Mouse (Mus musculus): ENCODE results near the gene Tns4. TPM values are rescaled to one million over a fixed set of nuclear protein-coding genes. Genes with fewer than 3 reads are reported as not detected.

Tns4 gene
- polyA plus RNA-seq, 1 experiment from 2014 or later, result 1.3 TPM

GRCm38 (mm10) chr11:99040346-99040974, 48.6 kb downstream of the Tns4 start:
- peak overlapping the region; percentile 92 for H3K27ac ChIP-seq (ENCODE audit: low read length)
- H3K27me3 ChIP-seq (replicated peaks; ENCODE audit: control insufficient read depth, insufficient read depth, low read length), result no peaks in the 10 kb centered on the region
- WGBS, result 1% methylated on average over 17 of the region's 17 CpGs
- H3K4me1 ChIP-seq (ENCODE audit: control insufficient read depth, insufficient read depth, low read length), result peaks cover 29% of the 10 kb centered on the region
- peak overlapping the region; percentile 81 for H3K4me2 ChIP-seq (ENCODE audit: low read depth, low read length)
- H3K4me3 ChIP-seq (ENCODE audit: low read length), result peak overlapping the region; percentile 64
- H3K36me3 ChIP-seq (ENCODE audit: control insufficient read depth, insufficient read depth, low read length), result no peaks in the 10 kb centered on the region
- H3K9ac ChIP-seq (ENCODE audit: low read depth, low read length), result peak overlapping the region; percentile 85
- no peaks in the 10 kb centered on the region for H3K9me3 ChIP-seq (ENCODE audit: control insufficient read depth, low read length)
- peak; percentile 16 for ATAC-seq

GRCm38 (mm10) chr11:99039782-99040181, 49.3 kb downstream of the Tns4 start:
- Histone ChIP-seq H3K4me3 (ENCODE audit: low read length) (peak overlapping the region; percentile 64), H3K9ac (ENCODE audit: low read depth, low read length) (peak overlapping the region; percentile 85), H3K4me2 (ENCODE audit: low read depth, low read length) (peak overlapping the region; percentile 81), H3K27me3 (replicated peaks; ENCODE audit: control insufficient read depth, insufficient read depth, low read length) (no peaks in the 10 kb centered on the region), H3K4me1 (ENCODE audit: control insufficient read depth, insufficient read depth, low read length) (peaks cover 22% of the 10 kb centered on the region), H3K27ac (ENCODE audit: low read length) (peak overlapping the region; percentile 92), H3K36me3 (ENCODE audit: control insufficient read depth, insufficient read depth, low read length) (no peaks in the 10 kb centered on the region), H3K9me3 (ENCODE audit: control insufficient read depth, low read length) (no peaks in the 10 kb centered on the region)
- WGBS, result under 1% methylated on average over 15 of the region's 15 CpGs
- ATAC-seq, result peak; percentile 62

- ATAC-seq, result no peak
- no peak overlapping the region for H3K4me3 ChIP-seq (ENCODE audit: low read length)
- no peaks in the 10 kb centered on the region for H3K27me3 ChIP-seq (replicated peaks; ENCODE audit: control insufficient read depth, insufficient read depth, low read length)
- H3K27ac ChIP-seq (ENCODE audit: low read length), result no peak overlapping the region
- no peaks in the 10 kb centered on the region for H3K36me3 ChIP-seq (ENCODE audit: control insufficient read depth, insufficient read depth, low read length)
- H3K4me1 ChIP-seq (ENCODE audit: control insufficient read depth, insufficient read depth, low read length), result peaks cover 6% of the 10 kb centered on the region; the same call in 1 of the 2 replicates
- no peak overlapping the region for H3K9ac ChIP-seq (ENCODE audit: low read depth, low read length)
- H3K4me2 ChIP-seq (ENCODE audit: low read depth, low read length), result no peak overlapping the region
- 73% methylated on average over 6 of the region's 6 CpGs for WGBS
- H3K9me3 ChIP-seq (ENCODE audit: control insufficient read depth, low read length), result no peaks in the 10 kb centered on the region
Measured at GRCm38 (mm10) chr11:99036254-99036653, 52.9 kb downstream of the Tns4 start.

- Histone ChIP-seq H3K9ac (ENCODE audit: low read depth, low read length) (no peak overlapping the region), H3K4me3 (ENCODE audit: low read length) (no peak overlapping the region), H3K9me3 (ENCODE audit: control insufficient read depth, low read length) (no peaks in the 10 kb centered on the region), H3K36me3 (ENCODE audit: control insufficient read depth, insufficient read depth, low read length) (no peaks in the 10 kb centered on the region), H3K27me3 (replicated peaks; ENCODE audit: control insufficient read depth, insufficient read depth, low read length) (no peaks in the 10 kb centered on the region), H3K27ac (ENCODE audit: low read length) (no peak overlapping the region), H3K4me2 (ENCODE audit: low read depth, low read length) (no peak overlapping the region), H3K4me1 (ENCODE audit: control insufficient read depth, insufficient read depth, low read length) (peaks cover 2% of the 10 kb centered on the region; the same call in 1 of the 2 replicates)
- WGBS, result 74% methylated on average over 4 of the region's 4 CpGs
- no peak for ATAC-seq
Measured at GRCm38 (mm10) chr11:99035350-99035749, 53.8 kb downstream of the Tns4 start.

GRCm38 (mm10) chr11:99026899-99027440, 62.1 kb downstream of the Tns4 start:
- H3K4me2 ChIP-seq (ENCODE audit: low read depth, low read length), result no peak overlapping the region
- no peak overlapping the region for H3K9ac ChIP-seq (ENCODE audit: low read depth, low read length)
- H3K27me3 ChIP-seq (replicated peaks; ENCODE audit: control insufficient read depth, insufficient read depth, low read length), result no peaks in the 10 kb centered on the region
- no peaks in the 10 kb centered on the region for H3K36me3 ChIP-seq (ENCODE audit: control insufficient read depth, insufficient read depth, low read length)
- peaks cover 7% of the 10 kb centered on the region for H3K4me1 ChIP-seq (ENCODE audit: control insufficient read depth, insufficient read depth, low read length)
- ATAC-seq, result no peak
- no peak overlapping the region for H3K27ac ChIP-seq (ENCODE audit: low read length)
- 81% methylated on average over 12 of the region's 12 CpGs for WGBS
- H3K9me3 ChIP-seq (ENCODE audit: control insufficient read depth, low read length), result no peaks in the 10 kb centered on the region
- H3K4me3 ChIP-seq (ENCODE audit: low read length), result no peak overlapping the region

GRCm38 (mm10) chr11:99025878-99026277, 63.2 kb downstream of the Tns4 start:
- no peak overlapping the region for H3K4me2 ChIP-seq (ENCODE audit: low read depth, low read length)
- no peak for ATAC-seq
- H3K9ac ChIP-seq (ENCODE audit: low read depth, low read length), result no peak overlapping the region
- no peaks in the 10 kb centered on the region for H3K27me3 ChIP-seq (replicated peaks; ENCODE audit: control insufficient read depth, insufficient read depth, low read length)
- H3K27ac ChIP-seq (ENCODE audit: low read length), result no peak overlapping the region
- H3K4me1 ChIP-seq (ENCODE audit: control insufficient read depth, insufficient read depth, low read length), result peaks cover 7% of the 10 kb centered on the region
- no peaks in the 10 kb centered on the region for H3K9me3 ChIP-seq (ENCODE audit: control insufficient read depth, low read length)
- WGBS, result 89% methylated on average over 6 of the region's 6 CpGs
- no peak overlapping the region for H3K4me3 ChIP-seq (ENCODE audit: low read length)
- H3K36me3 ChIP-seq (ENCODE audit: control insufficient read depth, insufficient read depth, low read length), result peaks cover 4% of the 10 kb centered on the region; the same call in 1 of the 2 replicates

- H3K4me2 ChIP-seq (ENCODE audit: low read depth, low read length), result peak overlapping the region; percentile 56
- no peaks in the 10 kb centered on the region for H3K9me3 ChIP-seq (ENCODE audit: control insufficient read depth, low read length)
- H3K4me1 ChIP-seq (ENCODE audit: control insufficient read depth, insufficient read depth, low read length), result peaks cover 7% of the 10 kb centered on the region
- peaks cover 6% of the 10 kb centered on the region; the same call in 1 of the 2 replicates for H3K36me3 ChIP-seq (ENCODE audit: control insufficient read depth, insufficient read depth, low read length)
- H3K27ac ChIP-seq (ENCODE audit: low read length), result no peak overlapping the region
- ATAC-seq, result peak; percentile 24
- 39% methylated on average over 18 of the region's 18 CpGs for whole genome bisulfite sequencing
- peak overlapping the region; percentile 35 for H3K4me3 ChIP-seq (ENCODE audit: low read length)
- H3K9ac ChIP-seq (ENCODE audit: low read depth, low read length), result peak overlapping the region; percentile 34; the same call in 1 of the 2 replicates
- H3K27me3 ChIP-seq (replicated peaks; ENCODE audit: control insufficient read depth, insufficient read depth, low read length), result no peaks in the 10 kb centered on the region
Measured at GRCm38 (mm10) chr11:99024468-99025134, 64.5 kb downstream of the Tns4 start.

GRCm38 (mm10) chr11:99023500-99024467, 65.3 kb downstream of the Tns4 start, which contains the start of gene Top2a:
TSS of gene Top2a (minus strand) at chr11:99024189.
- peak; percentile 96 for ATAC-seq
- no peaks in the 10 kb centered on the region for H3K27me3 ChIP-seq (replicated peaks; ENCODE audit: control insufficient read depth, insufficient read depth, low read length)
- peak within 1 kb of the TSS; percentile 56 for H3K4me2 ChIP-seq (ENCODE audit: low read depth, low read length)
- peaks cover 6% of the 10 kb centered on the region; the same call in 1 of the 2 replicates for H3K36me3 ChIP-seq (ENCODE audit: control insufficient read depth, insufficient read depth, low read length)
- peak within 1 kb of the TSS; percentile 78 for H3K4me3 ChIP-seq (ENCODE audit: low read length)
- peaks cover 7% of the 10 kb centered on the region for H3K4me1 ChIP-seq (ENCODE audit: control insufficient read depth, insufficient read depth, low read length)
- peak within 1 kb of the TSS; percentile 25; the same call in 1 of the 2 replicates for H3K27ac ChIP-seq (ENCODE audit: low read length)
- WGBS, result under 1% methylated on average over 54 of the region's 54 CpGs
- H3K9ac ChIP-seq (ENCODE audit: low read depth, low read length), result peak within 1 kb of the TSS; percentile 80
- no peaks in the 10 kb centered on the region for H3K9me3 ChIP-seq (ENCODE audit: control insufficient read depth, low read length)

Data from intestine, embryonic 16.5 days (tissue).